Mouse (Mus musculus): ENCODE data around the gene Lrp10.

The Lrp10 gene

GRCm38 (mm10) chr14:54475941-54476844, 12.3 kb downstream of the Lrp10 start, which contains the start of gene Rem2:
TSS of gene Rem2 (plus strand) at chr14:54476100.
- DNase-seq (ENCODE audit: low spot score), result no peak

GRCm38 (mm10) chr14:54477172-54477909, 13.4 kb downstream of the Lrp10 start:
- DNase-seq (ENCODE audit: low spot score), result no peak

GRCm38 (mm10) chr14:54479451-54479920, 15.5 kb downstream of the Lrp10 start:
- DNase-seq (ENCODE audit: low spot score), result no peak

GRCm38 (mm10) chr14:54480673-54481072, 16.7 kb downstream of the Lrp10 start:
- DNase-seq (ENCODE audit: low spot score), result no peak

- DNase-seq (ENCODE audit: low spot score), result no peak
These were observed 17.5 kb downstream of the Lrp10 start for GRCm38 (mm10) chr14:54481402-54481801.

- no peak for DNase-seq (ENCODE audit: low spot score)
These were observed 18.6 kb downstream of the Lrp10 start for GRCm38 (mm10) chr14:54482498-54482897.

GRCm38 (mm10) chr14:54485899-54486298, 22.0 kb downstream of the Lrp10 start:
- DNase-seq (ENCODE audit: low spot score), result no peak

- no peak for DNase-seq (ENCODE audit: low spot score)
These were observed 23.8 kb downstream of the Lrp10 start for GRCm38 (mm10) chr14:54487732-54488131.

- no peak for DNase-seq (ENCODE audit: low spot score)
These were observed 24.4 kb downstream of the Lrp10 start for GRCm38 (mm10) chr14:54488350-54488749.

- no peak for DNase-seq (ENCODE audit: low spot score)
These were observed 28.6 kb downstream of the Lrp10 start for GRCm38 (mm10) chr14:54492345-54493131.

- no peak for DNase-seq (ENCODE audit: low spot score)
These were observed 29.3 kb downstream of the Lrp10 start for GRCm38 (mm10) chr14:54493236-54493635.

GRCm38 (mm10) chr14:54494234-54494633, 30.3 kb downstream of the Lrp10 start:
- DNase-seq (ENCODE audit: low spot score), result no peak

- DNase-seq (ENCODE audit: low spot score), result no peak
These were observed 32.8 kb downstream of the Lrp10 start for GRCm38 (mm10) chr14:54496706-54497105.

- no peak for DNase-seq (ENCODE audit: low spot score)
These were observed 35.4 kb downstream of the Lrp10 start for GRCm38 (mm10) chr14:54499330-54499729.

- DNase-seq (ENCODE audit: low spot score), result no peak
These were observed 37.4 kb downstream of the Lrp10 start for GRCm38 (mm10) chr14:54501365-54501764.

GRCm38 (mm10) chr14:54503092-54503491, 39.2 kb downstream of the Lrp10 start:
- no peak for DNase-seq (ENCODE audit: low spot score)

- no peak for DNase-seq (ENCODE audit: low spot score)
These were observed 45.8 kb downstream of the Lrp10 start for GRCm38 (mm10) chr14:54509774-54510173.

GRCm38 (mm10) chr14:54516710-54517310, 52.9 kb downstream of the Lrp10 start:
- DNase-seq (ENCODE audit: low spot score), result no peak

Measured in ovary, postnatal 10 days (tissue).